30 mouse cellular contexts compared by ENCODE assay signal in genomic region chr2:118205991-118206585, GRCm38 (mm10). TPM values are rescaled to one million over a fixed set of nuclear protein-coding genes. Genes with fewer than 3 reads are reported as not detected.
DNase-seq lines count a peak whose midpoint lies in the region; ATAC-seq lines count a peak whose summit lies in the region.
"Had no signal": no experiment of that assay in that cellular context is flagged by ENCODE, and none has a peak within 500 bp of the region (broad histone marks: within the 10 kb centered on the region; RNA-seq: fewer than 3 reads in every experiment).

No protein-coding gene starts in this region.

- no peaks in the 10 kb centered on the region for H3K9me3 ChIP-seq in kidney, embryonic 16.5 days (ENCODE audit: low read length)
- H3K9me3 ChIP-seq: embryonic facial prominence, embryonic 13.5 days; limb, embryonic 13.5 days; midbrain, embryonic 12.5 days; neural tube, embryonic 15.5 days had no signal

- 46% methylated on average over 8 of the region's 8 CpGs for WGBS in kidney, embryonic 16.5 days

- H3K4me3 ChIP-seq in kidney, embryonic 16.5 days (ENCODE audit: low read length), result no peak overlapping the region
- H3K4me3 ChIP-seq: embryonic facial prominence, embryonic 13.5 days; erythroblast, embryonic 14.5 days; limb, embryonic 13.5 days; midbrain, embryonic 12.5 days; neural tube, embryonic 15.5 days had no signal

- no peak overlapping the region for H3K4me2 ChIP-seq in kidney, embryonic 16.5 days (replicated peaks; ENCODE audit: low read depth, low read length)
- H3K4me2 ChIP-seq: embryonic facial prominence, embryonic 13.5 days; hindbrain, embryonic 14.5 days; limb, embryonic 13.5 days; liver, embryonic 11.5 days; midbrain, embryonic 12.5 days; neural tube, embryonic 15.5 days had no signal

- peaks cover 14% of the 10 kb centered on the region for H3K4me1 ChIP-seq in kidney, embryonic 16.5 days (ENCODE audit: insufficient read depth, low read length)

- no peak overlapping the region for H3K9ac ChIP-seq in kidney, embryonic 16.5 days (replicated peaks; ENCODE audit: low read length)
- H3K9ac ChIP-seq: embryonic facial prominence, embryonic 13.5 days; forebrain, postnatal 0 days; hindbrain, embryonic 14.5 days; limb, embryonic 13.5 days; midbrain, embryonic 12.5 days; neural tube, embryonic 15.5 days had no signal

- no peak overlapping the region for H3K27ac ChIP-seq in kidney, embryonic 16.5 days (ENCODE audit: low read length)
- H3K27ac ChIP-seq: embryonic facial prominence, embryonic 13.5 days; kidney, postnatal 0 days; limb, embryonic 13.5 days; midbrain, embryonic 12.5 days; neural tube, embryonic 15.5 days had no signal

- no peaks in the 10 kb centered on the region for H3K27me3 ChIP-seq in kidney, embryonic 16.5 days (ENCODE audit: insufficient read depth, low read length)
- H3K27me3 ChIP-seq: embryonic facial prominence, embryonic 13.5 days; neural tube, embryonic 15.5 days had no signal

- intact Hi-C loops in heart, postnatal 14 days (cut with DNase I), result no loop called here

- no peaks in the 10 kb centered on the region for H3K36me3 ChIP-seq in kidney, embryonic 16.5 days (ENCODE audit: insufficient read depth, low read length)
- H3K36me3 ChIP-seq: embryonic facial prominence, embryonic 13.5 days; limb, embryonic 13.5 days; midbrain, embryonic 12.5 days; neural tube, embryonic 15.5 days had no signal

- peak; percentile 22 for DNase-seq in embryo, embryonic 9.5 days (ENCODE audit: extremely low spot score)
- DNase-seq in embryo, embryonic 11 days, result no peak
- peak; percentile 70 for DNase-seq in heart, adult 11 months
- DNase-seq in heart, postnatal 14 days, result no peak
- peak; percentile 9 for DNase-seq in lung, postnatal 10 days
- no peak for DNase-seq in lung, postnatal 14 days
- DNase-seq in lung, postnatal 25 days (ENCODE audit: low spot score), result peak; percentile 28
- DNase-seq: adrenal gland, postnatal 25 days; cerebellum, adult 18-20 months; forebrain, postnatal 0 days; kidney, adult 18-20 months; kidney, postnatal 4 days; right cerebral cortex, adult 18-20 months; spleen, adult 18-20 months; thymus, postnatal 14 days had no signal

- no peak for ATAC-seq in kidney, embryonic 16.5 days (ENCODE audit: low FRiP score, low TSS enrichment)
- ATAC-seq: forebrain, postnatal 0 days; Patski had no signal

RNA-seq across cellular contexts. Expression of gene Fsip1, which starts 50.7 kb away (rescaled TPM):
- under 1 TPM in 1 of 2 experiments, not detected in 1; 0.17 TPM for total RNA-seq in heart, postnatal 14 days (2021)
- 0.70 and 0.94 TPM in 2 replicates for polyA plus RNA-seq in kidney, embryonic 16.5 days (2015; fragmentation: Nextera tagmentation; extraction: Ambion mirVana)
- total RNA-seq: gastrocnemius, adult 8-10 months; gastrocnemius, postnatal 4 days; heart, adult 8-10 months; heart, postnatal 25 days; MEL had no signal
- polyA plus RNA-seq: erythroblast, embryonic 14.5 days had no signal

Comparison
In these comparisons a context has a peak if more than half of its experiments do, and no peak if none do; other contexts are left out.
1. DNase-seq: peak in embryo, embryonic 9.5 days (single experiment), heart, adult 11 months (single experiment), lung, postnatal 10 days (single experiment) and lung, postnatal 25 days (single experiment); none in embryo, embryonic 11 days (single experiment), heart, postnatal 14 days (0 of 2) and lung, postnatal 14 days (single experiment).